Mouse (Mus musculus) kidney, adult 2 months (tissue): ENCODE measurements around the gene Eif5a2. TPM values are rescaled to one million over a fixed set of nuclear protein-coding genes. Genes with fewer than 3 reads are reported as not detected.
A peak's percentile ranks its signal among the peaks of the same experiment; 100 is the strongest.

ENCODE experiments used
- DNase-seq: peaks from one replicate; pipeline ENCODE4 v3.0.0; 2021
- H3K27ac ChIP-seq: fragments of 200-500 bp; 2 replicates; pipeline ENCODE4 v1.5.1; 2012; ENCODE audit warnings: low read depth, low read length, control low read depth, inconsistent platforms; ENCODE audit not compliant: insufficient read depth
- H3K27me3 ChIP-seq: fragments of 200-500 bp; replicated peaks from 2 replicates; pipeline ENCODE4 v1.6.1; 2012; ENCODE audit warnings: mild to moderate bottlenecking, moderate library complexity, low read length, inconsistent platforms; ENCODE audit not compliant: control insufficient read depth, insufficient read depth
- H3K36me3 ChIP-seq: fragments of 200-500 bp; 2 replicates; pipeline ENCODE4 v1.6.1; 2012; ENCODE audit warnings: mild to moderate bottlenecking, moderate library complexity, low read length, inconsistent platforms; ENCODE audit not compliant: control insufficient read depth, insufficient read depth
- H3K4me1 ChIP-seq: fragments of 200-500 bp; 2 replicates; pipeline ENCODE4 v1.6.1; 2011; ENCODE audit warnings: low read length; ENCODE audit not compliant: control insufficient read depth, insufficient read depth
- H3K4me3 ChIP-seq: fragments of 200-500 bp; 2 replicates; pipeline ENCODE4 v1.5.1; 2011; ENCODE audit warnings: mild to moderate bottlenecking, low read depth, low read length, control low read depth; ENCODE audit not compliant: insufficient read depth
- CTCF ChIP-seq: fragments of 200-500 bp; conservative IDR thresholded peaks from 2 replicates; pipeline ENCODE4 v1.5.1; 2011; ENCODE audit warnings: low read depth, mild to moderate bottlenecking, control low read depth, low read length, moderate library complexity, mixed read lengths; ENCODE audit not compliant: insufficient read depth, insufficient read length
- POLR2A ChIP-seq: fragments of 200-500 bp; IDR thresholded peaks from one replicate; pipeline ENCODE4 v1.6.1; 2011; ENCODE audit warnings: low read depth, low read length, control low read depth
- WGBS: fragments of 180-500 bp; shearing (Covaris S2); methylation state at CpG from one replicate; pipeline ENCODE4 v1.1.7; 2018; 5-methylcytosine and 5-hydroxymethylcytosine counted together
- polyA plus RNA-seq: library from polyadenylated mRNA; depleted of rRNA; stranded (reverse); fragments of >200 nt; gene quantifications from 2 replicates; pipeline ENCODE4 v1.2.3, GENCODE M21; 2012

Gene Eif5a2
- polyA plus RNA-seq, 1 experiment: 1.2 TPM

DNA sequence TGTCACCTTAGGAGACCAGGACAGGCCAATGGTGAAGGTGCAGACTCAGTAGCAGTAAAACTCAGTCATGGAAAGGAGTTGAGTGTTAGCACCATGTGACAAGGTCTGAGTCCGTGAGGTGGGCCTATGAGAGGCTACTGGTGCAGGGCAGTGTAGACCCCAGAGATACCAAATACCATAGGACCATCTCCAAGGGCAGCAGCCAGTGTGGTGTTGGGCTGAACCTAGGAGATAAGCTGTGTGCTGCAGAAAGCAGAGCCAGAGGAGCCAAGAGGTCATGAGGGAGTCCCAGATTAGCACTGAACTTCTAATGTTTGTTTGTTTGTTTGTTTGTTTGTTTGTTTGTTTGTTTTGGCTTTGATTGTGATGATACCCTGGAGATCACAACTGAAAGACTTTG is 4.6 kb upstream of the Eif5a2 start:
- Histone ChIP-seq H3K36me3 (no peaks in the 10 kb centered on the region), H3K4me1 (peaks cover 3% of the 10 kb centered on the region; the same call in 1 of the 2 replicates), H3K27me3 (no peaks in the 10 kb centered on the region), H3K4me3 (no peak overlapping the region), H3K27ac (no peak overlapping the region)
- no peak for DNase-seq
- TF ChIP-seq CTCF: no peak
- no peak for TF ChIP-seq POLR2A
- 72% methylated on average over 1 of the region's 1 CpGs for WGBS

DNA sequence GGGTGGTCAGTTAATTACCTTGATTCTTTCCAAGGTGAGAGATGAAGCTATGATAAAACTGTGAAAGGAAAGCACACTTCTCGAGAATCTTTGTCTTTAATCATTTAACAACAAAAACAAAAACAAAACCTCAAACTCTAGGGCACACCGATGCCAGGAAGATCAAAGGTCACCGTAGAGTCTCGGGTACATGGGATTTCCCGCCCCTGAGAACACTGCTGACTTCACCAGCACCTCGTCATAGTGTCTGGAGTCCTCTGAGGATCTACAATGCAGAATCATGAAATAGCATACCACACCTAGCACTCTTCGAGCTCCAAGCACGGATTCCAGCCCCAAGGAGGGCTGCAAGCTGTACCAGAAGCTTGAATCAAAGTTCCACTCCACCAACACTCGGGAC is 565 bp upstream of the Eif5a2 start:
- DNase-seq: peak; percentile 72
- Histone ChIP-seq H3K4me3 (no peak overlapping the region), H3K4me1 (peaks cover 7% of the 10 kb centered on the region; the same call in 1 of the 2 replicates), H3K27ac (no peak overlapping the region), H3K36me3 (no peaks in the 10 kb centered on the region), H3K27me3 (no peaks in the 10 kb centered on the region)
- TF ChIP-seq POLR2A (no peak), CTCF (no peak)
- 51% methylated on average over 9 of the region's 9 CpGs for WGBS

- no peak for DNase-seq
- TF ChIP-seq POLR2A (no peak), CTCF (no peak)
- peaks cover 7% of the 10 kb centered on the region; the same call in 1 of the 2 replicates for H3K4me1 ChIP-seq
- no peaks in the 10 kb centered on the region for H3K36me3 ChIP-seq
- H3K27ac ChIP-seq: no peak overlapping the region
- under 1% methylated on average over 41 of the region's 41 CpGs for WGBS
- no peaks in the 10 kb centered on the region for H3K27me3 ChIP-seq
- peak overlapping the region; percentile 74 for H3K4me3 ChIP-seq
These were observed 346 bp downstream of the Eif5a2 start for GRCm38 (mm10) chr3:28781422-28781821.

DNA sequence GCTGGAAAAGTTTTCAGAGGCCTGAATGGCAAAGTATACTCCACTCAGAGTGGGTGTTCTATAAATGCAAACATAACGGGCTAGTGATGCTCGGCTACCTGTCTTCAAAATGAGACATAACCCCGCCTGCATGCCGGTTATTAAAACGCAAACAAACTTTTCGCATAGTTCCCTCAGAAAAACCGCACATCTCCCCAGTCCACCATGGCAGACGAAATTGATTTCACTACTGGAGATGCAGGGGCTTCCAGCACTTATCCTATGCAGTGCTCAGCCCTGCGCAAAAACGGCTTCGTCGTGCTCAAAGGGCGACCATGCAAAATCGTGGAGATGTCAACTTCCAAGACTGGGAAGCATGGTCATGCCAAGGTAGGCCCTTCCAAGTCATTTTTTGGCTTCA is 772 bp downstream of the Eif5a2 start:
- Histone ChIP-seq H3K4me3 (peak overlapping the region; percentile 74), H3K4me1 (peaks cover 7% of the 10 kb centered on the region; the same call in 1 of the 2 replicates), H3K36me3 (no peaks in the 10 kb centered on the region), H3K27ac (no peak overlapping the region), H3K27me3 (no peaks in the 10 kb centered on the region)
- 36% methylated on average over 14 of the region's 14 CpGs for WGBS
- TF ChIP-seq CTCF (no peak), POLR2A (no peak)
- no peak for DNase-seq

DNA sequence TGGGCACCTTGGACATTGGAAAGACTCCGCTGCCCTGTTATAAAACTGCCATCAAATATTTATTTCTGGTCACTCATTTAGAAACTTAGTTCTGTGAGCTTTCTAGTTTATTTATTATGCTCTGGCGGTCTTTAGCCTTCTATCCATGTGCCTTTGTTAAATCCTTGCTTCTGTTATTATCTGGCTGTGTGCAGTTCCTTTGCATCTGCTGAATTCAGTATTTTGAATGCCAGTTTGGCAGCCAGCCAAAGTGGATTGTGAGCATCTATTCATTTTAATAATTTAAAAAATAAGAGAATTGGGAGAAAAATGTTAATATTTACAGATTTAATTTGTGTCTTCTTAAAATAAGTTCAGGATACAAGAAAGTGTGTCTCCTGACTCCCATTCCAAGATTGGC is 3.1 kb downstream of the Eif5a2 start:
- TF ChIP-seq CTCF: no peak
- no peak for TF ChIP-seq POLR2A
- no peaks in the 10 kb centered on the region for H3K36me3 ChIP-seq
- H3K27me3 ChIP-seq: no peaks in the 10 kb centered on the region
- no peak overlapping the region for H3K4me3 ChIP-seq
- WGBS: 85% methylated on average over 2 of the region's 2 CpGs
- DNase-seq: no peak
- H3K4me1 ChIP-seq: peaks cover 7% of the 10 kb centered on the region; the same call in 1 of the 2 replicates
- no peak overlapping the region for H3K27ac ChIP-seq

GRCm38 (mm10) chr3:28794835-28795234 is 13.8 kb downstream of the Eif5a2 start:
- H3K4me1 ChIP-seq: no peaks in the 10 kb centered on the region
- no peak overlapping the region for H3K4me3 ChIP-seq
- DNase-seq: no peak
- WGBS: 89% methylated on average over 7 of the region's 7 CpGs
- H3K27me3 ChIP-seq: no peaks in the 10 kb centered on the region
- H3K36me3 ChIP-seq: no peaks in the 10 kb centered on the region
- H3K27ac ChIP-seq: no peak overlapping the region
- TF ChIP-seq POLR2A (no peak), CTCF (no peak)

- Histone ChIP-seq H3K4me1 (no peaks in the 10 kb centered on the region), H3K36me3 (peaks cover 3% of the 10 kb centered on the region), H3K27me3 (no peaks in the 10 kb centered on the region), H3K27ac (peak within 1 kb of the TSS; percentile 80), H3K4me3 (peak within 1 kb of the TSS; percentile 92)
- TF ChIP-seq POLR2A (peak; percentile 98), CTCF (no peak)
- peak; percentile 99 for DNase-seq
- under 1% methylated on average over 72 of the region's 72 CpGs for WGBS
These were observed 24.4 kb downstream of the Eif5a2 start, which contains the start of gene Rpl22l1 for GRCm38 (mm10) chr3:28805301-28806097. Gene Rpl22l1 (plus strand): TSS chr3:28805436.
